Mouse (Mus musculus): ENCODE results near the gene Atad5.

- TF ChIP-seq E2F4 (IDR thresholded peaks at IDR 0.05; ENCODE audit: borderline replicate concordance, low read depth, low read length) (no peak), MAFK (IDR thresholded peaks at IDR 0.05; ENCODE audit: borderline replicate concordance, low read depth, low read length) (no peak), POLR2A (IDR thresholded peaks at IDR 0.05; ENCODE audit: control insufficient read depth in 1 of 2, insufficient read depth in 1 of 2, low read depth in 1 of 2, low read length in 2 of 2, poor library complexity in 1 of 2) (no peak), CTCF (IDR thresholded peaks at IDR 0.05 in 2 of 3, conservative IDR thresholded peaks at IDR 0.05 in 1 of 3; ENCODE audit: control insufficient read depth in 1 of 3, insufficient read depth in 1 of 3, low read depth in 2 of 3, low read length in 3 of 3, poor library complexity in 1 of 3, severe bottlenecking in 1 of 3) (peak in 2 of 3 experiments; percentile 37 to 55; a peak in 3 of 6 replicates), TAL1 (IDR thresholded peaks at IDR 0.05; ENCODE audit: low read length) (no peak), UBTF (IDR thresholded peaks at IDR 0.05; ENCODE audit: borderline replicate concordance, insufficient read depth, low read depth, low read length) (no peak), TBP (IDR thresholded peaks at IDR 0.05; ENCODE audit: low read depth, low read length) (no peak), MXI1 (IDR thresholded peaks at IDR 0.05; ENCODE audit: low read depth, low read length) (no peak), TCF12 (IDR thresholded peaks at IDR 0.05; ENCODE audit: low read depth, low read length) (no peak)
Measured at GRCm38 (mm10) chr11:80181021-80181749, 92.0 kb downstream of the Atad5 start.
